Mouse (Mus musculus) monocyte, adult 5-6 weeks (primary cell): ENCODE measurements around the gene Ssbp3. TPM values are rescaled to one million over a fixed set of nuclear protein-coding genes. Genes with fewer than 3 reads are reported as not detected.

Experiments
- ATAC-seq: fragments of 153-309, 156-312 bp; replicated peaks from 2 replicates; pipeline ENCODE4 v1.8.0; 2017; ENCODE audit warnings: mild to moderate bottlenecking; ENCODE audit not compliant: low TSS enrichment, insufficient number of reproducible peaks, severe bottlenecking, poor library complexity, low FRiP score
- total RNA-seq: library from RNA; stranded (forward); fragments of 200-1000, 200-491, 200-594 nt; gene quantifications from 3 replicates; pipeline ENCODE4 v1.2.3, GENCODE M21; 2017

Gene Ssbp3
- total RNA-seq, 1 experiment from 2014 or later = 14.3 TPM

DNA sequence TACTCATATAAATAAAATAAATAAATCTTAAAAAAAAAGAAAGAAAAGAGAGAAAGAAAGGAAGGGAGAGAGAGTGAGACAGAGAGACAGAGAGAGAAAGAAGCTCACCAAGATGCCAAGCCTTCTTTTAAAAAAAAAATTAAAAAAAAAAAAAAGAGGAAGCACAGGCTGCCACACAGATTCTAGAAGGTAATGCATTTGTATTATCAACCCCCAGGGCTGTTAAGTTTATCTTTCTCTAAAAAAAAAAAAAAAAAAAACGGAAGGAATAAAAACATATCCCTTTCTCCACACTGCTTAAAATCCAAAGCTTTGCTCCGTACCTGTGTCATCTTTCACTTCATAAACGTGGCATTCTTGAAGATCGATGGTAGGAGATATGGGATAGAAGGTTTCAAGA, 151.1 kb downstream of the Ssbp3 start:
- ATAC-seq = no peak

DNA sequence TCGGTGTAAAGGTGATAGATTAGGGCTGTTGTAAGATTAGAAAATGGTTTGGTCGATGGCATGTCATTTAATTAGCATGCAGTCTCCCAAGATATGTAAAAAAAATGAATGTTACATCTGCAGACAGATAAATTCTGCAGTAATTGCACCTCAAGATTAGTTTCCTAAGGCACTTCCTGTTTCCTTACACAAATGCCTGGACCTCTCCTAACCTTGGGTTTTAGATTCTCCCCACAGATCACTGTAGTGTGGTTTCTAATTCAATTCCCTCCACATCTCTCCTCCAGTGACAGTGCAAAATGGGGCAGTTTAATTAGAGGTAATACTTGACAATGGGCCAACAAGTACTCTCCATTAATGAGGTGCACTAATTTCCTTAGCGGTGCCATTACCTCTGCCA, 152.7 kb downstream of the Ssbp3 start:
- ATAC-seq = no peak

DNA sequence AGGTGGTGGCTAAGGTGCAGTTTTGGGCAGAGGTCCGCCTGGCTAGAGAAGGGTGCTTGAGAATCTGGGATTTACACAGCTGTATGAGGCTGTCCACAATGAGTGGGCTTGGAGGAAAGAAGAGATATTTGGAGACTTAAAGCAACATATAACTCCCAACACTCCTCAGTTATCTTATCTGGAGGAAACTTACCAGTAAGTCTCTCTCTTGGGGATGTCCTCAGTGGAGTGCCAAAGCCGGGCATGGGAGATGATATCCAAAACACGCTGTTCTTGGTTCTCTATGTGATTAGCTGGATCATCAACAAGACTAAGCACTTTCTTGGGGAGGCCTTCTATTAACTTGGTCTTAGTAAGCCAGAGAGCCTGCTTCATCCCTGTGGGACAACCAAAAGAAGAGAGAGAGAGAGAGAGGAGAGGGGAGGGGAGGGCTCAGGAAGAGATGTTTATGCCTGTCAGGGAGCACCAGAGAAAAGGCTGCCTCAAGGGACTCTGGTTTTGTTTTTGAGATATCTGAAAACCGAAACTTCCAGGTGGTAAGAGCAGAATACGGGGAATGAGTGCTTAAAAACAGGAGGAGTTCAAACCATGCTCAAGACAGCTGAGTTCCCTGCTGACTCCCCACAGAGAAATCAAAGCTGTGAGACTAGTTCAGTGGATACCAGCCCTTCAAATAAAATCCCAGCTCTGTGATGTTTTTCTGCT, 154.0 kb downstream of the Ssbp3 start:
- ATAC-seq = no peak

DNA sequence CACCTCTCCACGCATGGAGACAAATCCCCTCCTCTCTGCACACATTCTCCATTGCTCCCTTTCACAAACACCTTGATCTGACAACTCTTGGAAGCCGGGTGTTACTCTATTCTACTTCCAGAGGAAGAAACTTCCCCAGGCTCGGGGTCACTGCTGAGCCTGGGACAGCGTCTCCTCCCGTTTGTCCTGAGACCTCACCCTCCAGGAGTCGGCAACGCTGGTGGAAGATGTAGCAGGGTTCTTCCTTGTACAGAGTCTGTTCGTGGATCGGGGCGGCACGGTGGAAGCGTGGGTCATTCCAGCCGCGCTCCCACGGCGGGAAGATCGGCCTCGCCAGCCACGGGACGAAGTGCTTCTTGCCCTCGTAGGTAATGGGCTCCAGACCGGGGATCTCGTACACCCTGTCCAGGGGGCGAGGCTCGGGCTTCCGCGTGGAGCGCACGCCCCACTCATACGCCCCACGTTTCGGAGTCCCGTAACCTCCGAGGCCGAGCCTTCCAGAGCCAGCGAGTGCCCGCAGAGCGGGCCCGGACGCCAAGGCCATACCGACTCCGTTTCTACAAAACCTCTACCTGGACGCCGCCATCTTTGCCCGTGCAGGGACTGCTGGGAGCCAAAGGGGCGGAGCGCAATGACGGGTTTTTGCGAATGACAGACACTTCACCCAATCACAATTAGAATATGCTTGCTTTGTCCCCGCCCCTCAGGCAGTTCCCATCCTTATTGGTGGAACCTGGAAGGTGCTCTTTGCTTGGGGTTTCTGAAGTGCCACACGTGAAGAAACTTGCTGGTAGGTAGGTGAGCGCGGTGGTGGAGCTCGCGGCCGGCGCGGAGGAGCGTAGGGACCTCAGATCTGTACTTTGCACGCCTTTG, 156.0 kb downstream of the Ssbp3 start, which contains the start of the genes Mrpl37 and Cyb5rl:
Gene Mrpl37 (minus strand): TSS at position 617 of the 873 bp plus-strand sequence.
Gene Cyb5rl (plus strand): TSS at position 737 of the 873 bp plus-strand sequence.
- ATAC-seq = peak; percentile 99

DNA sequence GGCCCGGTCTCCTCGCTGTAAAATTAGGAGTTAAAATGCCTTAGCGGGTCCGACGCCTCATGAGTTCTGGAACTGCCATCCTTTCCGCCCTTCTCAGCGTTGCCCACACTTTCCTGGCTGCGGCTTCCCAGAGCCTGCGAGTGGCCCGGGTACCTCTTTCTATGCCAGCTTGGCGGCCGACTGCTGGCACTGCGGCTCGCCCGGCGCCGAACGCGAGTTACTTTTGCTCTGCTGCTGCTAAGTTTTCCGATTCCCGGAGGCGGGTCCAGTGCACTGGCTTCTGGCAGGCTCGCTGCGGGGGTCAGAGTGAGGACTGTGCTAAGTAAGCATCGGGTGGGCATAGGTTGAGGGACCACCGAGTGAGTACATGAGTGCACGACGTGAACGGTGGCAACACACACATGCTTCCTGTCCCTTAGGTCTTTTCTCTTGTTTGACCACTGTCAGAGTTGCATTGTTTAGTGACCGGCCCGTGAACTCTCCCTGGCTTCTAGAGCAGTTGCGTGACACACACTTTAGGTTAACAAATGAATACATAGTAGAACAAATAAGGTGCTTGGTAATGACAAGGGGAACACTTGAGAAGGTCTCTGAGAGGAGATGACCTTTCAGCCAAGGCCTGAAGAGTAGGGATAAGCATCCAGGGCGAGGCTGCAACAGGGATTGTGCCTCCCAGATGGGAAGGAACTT, 156.8 kb downstream of the Ssbp3 start:
- no peak for ATAC-seq

DNA sequence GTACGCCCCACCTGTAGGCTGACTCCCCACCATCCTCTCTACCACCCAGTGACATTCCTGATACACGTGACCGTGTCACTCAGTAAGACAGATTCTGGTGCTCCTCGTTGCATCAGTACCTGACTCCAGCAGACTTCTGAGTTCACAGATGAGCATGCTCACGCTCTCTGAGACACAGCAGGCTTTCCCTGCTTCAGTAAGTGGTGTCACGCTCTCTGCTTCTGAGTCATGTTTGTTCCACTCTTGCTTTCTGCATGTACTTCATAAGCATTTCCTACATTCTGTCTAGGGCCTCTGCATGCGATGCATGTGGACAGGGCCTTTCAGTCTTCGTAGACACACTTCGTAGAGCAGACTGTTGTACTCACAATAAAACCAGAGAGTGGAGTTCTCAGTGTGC, 161.8 kb downstream of the Ssbp3 start:
- no peak for ATAC-seq

DNA sequence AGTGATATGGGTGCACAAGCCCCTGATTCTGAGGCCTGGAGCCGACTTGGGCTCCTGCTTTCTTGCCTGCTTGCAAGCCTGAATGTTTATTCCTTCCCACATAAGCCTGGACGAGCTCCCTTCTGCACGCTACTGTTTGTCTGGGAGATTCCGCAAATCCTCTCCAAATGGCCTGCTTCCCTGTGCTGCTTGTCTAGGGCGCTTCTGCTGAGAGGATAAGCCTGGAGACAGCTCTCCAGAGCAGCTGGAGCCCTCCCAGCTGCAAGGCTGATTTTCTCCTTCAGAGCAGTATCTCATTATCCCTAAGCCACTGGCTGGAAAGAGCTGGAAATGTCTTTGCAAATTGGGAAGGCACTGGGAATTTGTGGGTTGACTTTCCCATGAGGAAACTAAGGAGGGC, 165.0 kb downstream of the Ssbp3 start:
- ATAC-seq = no peak

DNA sequence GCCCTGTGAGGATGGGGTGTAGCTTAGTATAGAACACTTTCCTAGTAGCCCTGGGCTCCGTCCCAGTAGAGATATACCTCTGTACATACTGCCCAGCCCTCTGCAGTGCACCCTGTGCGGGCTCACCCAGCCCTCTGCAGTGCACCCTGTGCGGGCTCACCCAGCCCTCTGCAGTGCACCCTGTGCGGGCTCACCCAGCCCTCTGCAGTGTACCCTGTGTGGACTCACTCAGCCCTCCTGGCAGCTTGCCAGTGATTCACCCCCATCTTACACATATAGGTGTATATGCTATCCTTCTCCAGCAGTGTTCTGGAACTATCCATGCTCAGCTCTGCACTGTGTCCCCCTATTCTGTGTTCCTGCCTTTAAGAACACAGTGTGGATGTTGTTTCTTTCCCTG, 168.4 kb downstream of the Ssbp3 start:
- ATAC-seq = no peak

DNA sequence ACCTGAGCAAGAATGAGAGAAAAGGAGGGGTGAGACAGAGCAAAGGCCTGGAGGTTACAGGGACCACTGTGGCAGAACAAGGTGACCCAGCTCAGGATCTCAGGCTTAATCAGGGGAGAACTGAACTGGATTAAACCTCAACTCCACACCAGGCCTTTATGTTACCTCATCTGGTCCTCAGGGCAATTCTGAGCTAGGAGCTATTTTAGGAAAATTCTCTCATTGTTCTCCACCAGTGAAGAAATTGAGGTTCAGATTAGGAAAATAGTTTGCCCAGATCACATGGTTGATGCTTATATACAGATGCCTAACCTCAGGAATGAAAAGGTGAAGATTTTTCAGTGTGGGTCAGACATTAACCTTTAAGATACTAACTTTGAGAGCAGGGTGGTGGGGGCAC, 169.2 kb downstream of the Ssbp3 start:
- no peak for ATAC-seq

DNA sequence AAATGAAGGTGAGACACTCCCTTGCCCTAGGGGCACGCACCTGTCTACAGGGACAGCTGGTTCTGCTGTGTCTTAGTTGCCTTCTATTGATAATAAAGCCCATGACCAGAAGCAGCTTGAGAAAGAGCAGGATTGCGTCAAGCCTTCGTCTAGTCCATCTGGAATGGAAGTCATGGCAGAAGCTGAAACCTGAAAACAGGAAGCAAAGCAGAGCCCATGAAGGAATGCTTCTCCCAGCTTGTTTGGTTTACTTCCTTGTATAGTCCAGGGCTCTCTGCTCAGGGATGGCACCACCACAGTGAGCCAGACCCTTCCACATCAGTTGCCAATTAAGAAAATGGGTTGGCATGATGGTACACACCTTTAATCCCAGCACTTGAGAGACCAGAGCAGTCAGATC, 171.7 kb downstream of the Ssbp3 start:
- no peak for ATAC-seq

DNA sequence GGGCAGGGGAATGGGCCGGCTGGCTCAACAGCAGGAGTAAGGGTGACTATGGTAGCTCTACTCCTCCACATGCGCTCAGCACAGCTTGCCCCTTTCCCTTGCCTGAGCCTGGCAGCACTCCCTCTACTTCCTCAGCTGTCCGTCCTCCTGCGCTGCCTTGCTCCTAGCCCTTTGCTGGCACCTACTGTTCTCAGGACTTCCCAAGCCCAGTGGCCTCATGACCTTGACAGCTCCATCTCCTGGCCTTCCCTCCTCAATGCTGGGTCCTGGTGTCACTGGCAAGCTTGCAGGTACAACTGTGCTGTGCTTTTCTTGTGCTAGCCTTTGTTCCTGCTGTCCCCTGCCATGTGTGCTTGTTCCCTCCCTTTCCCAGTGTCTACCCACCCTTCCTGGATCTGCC, 172.6 kb downstream of the Ssbp3 start:
- ATAC-seq = no peak

DNA sequence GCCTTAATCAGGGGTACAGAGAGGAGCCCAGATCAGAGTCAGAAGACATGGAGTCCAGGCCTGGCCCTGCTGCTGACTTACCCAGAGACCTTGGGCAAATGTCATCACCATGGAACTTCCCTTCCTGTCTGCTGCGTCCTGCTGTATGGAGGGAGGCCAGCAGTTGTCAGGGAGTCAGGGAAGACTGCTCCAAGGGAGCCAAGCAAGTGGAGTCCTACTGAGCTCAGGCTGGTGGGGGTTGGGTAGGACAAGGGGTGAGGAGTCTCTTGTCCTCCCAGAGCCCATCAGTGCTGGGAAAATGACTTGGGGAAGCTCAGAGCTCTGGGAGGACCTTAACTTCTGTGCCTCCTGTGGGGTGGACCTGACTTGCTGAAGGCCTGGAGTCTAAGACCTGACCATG, 173.8 kb downstream of the Ssbp3 start:
- no peak for ATAC-seq

DNA sequence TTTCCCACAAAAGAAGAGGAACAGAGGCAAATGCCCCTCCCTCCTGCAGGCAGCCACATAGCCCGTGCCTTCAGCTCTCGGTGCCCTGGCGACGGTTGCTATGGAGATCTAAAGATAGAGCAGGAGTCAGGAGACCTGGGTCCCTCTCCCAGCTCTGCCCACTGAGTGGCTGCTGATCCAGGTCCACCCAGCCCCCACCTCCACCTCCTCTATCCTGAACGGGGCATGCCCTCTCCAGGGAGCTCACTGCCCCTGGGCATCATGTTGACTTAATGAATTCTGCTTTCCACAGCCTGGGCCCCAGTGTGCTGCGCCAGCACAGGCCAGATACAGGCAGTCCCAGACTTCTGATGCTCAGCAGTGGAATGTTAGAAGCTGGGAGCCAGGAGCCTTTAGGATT, 174.4 kb downstream of the Ssbp3 start:
- no peak for ATAC-seq

DNA sequence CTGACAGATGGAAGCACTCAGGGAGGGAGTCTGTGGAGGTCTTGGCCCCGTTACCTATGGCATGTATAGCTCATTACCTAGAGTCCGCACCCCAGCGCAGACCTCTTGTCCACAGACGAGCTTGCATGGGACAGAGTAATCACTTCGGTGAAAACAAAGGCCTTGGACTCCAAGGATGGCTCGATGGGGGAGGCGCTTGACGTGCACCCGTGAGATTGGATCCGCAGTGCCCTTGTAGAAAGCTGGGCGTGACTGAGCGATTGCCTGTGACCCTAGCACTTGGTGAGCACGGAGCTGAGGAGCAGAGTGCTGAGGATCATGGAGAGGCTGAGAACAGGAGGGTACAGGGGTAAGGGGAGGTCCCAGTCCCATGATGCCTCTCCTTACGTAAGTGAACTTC, 181.2 kb downstream of the Ssbp3 start:
- ATAC-seq = no peak

DNA sequence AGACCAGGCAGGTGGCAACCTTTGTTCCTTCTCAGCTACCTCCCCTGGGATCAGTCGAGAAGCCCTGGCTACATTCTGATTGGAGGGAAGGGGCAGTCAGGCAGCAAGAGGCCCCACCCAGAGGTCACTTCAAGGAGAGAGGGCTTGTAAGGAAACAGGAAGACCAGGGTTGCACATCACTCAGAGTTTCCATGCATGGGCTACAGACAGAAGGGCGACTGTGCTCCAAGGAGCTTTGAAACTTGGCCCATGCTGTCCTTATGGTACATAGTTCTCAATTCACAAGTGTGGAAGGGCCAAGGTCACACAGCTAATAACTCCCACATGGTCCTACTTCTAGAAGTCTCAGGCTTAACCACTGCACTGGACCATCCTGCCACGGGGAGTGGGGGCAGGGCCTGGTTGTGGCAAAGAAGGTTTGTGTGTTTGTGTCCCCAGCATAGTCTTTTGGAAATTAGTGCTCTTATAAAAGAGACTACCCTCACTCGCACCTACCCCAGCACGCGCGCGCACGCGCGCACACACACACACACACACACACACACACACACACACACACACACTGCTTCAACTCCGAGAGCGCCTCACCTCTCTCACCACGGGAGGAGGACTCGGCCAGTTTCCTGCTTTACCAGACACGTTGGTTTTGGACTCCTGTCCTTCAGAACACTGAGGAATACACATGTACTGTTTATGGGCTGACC, 184.1 kb downstream of the Ssbp3 start:
- ATAC-seq = no peak

DNA sequence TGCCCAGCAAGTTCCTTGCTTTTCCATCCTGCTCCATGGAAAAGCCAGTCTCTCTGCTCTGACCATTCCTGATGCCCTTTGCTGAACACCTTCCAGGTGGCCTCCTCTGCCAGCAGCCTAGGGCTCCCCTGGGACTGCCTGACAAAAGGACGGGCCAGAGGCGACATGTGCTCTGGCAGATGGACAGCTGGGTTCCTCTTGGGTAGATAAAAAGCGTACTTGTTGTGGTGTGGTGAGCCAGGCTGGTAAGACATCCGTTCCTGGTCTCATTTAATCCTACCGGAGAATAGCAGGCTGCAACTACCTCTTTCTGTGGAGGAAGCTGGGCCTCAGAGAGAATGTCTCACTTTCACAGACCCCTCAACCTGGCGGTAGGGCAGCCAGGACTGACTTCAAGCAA, 185.5 kb downstream of the Ssbp3 start:
- no peak for ATAC-seq

DNA sequence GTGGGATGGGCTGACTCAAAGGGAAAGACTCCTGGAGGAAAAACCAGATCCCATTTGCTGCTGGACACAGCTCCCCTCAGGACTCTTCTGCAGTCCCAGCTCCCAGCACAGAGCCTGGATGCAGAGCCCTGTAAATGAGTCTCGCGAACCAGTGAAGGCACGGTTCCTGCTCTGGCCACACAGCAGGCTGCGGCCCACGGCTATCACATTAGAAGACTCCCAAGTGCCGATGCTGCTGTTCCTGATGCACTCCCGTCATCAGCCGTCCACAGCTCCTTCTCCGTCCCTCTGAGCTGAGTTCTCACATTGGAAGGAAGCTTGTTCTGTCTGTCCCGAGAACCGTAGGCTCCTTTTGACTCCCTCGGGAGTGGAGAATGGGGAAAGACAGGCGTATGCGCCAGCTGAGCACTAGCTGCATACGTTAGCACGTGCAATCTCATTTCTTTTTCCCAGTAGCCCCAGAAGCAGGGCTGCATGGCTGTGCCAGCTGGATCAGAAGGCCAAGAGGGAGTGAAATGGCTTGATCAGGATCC, 186.4 kb downstream of the Ssbp3 start, which contains the start of gene Cdcp2:
Gene Cdcp2 (plus strand): TSS at position 51 of the 533 bp plus-strand sequence.
- ATAC-seq = no peak

DNA sequence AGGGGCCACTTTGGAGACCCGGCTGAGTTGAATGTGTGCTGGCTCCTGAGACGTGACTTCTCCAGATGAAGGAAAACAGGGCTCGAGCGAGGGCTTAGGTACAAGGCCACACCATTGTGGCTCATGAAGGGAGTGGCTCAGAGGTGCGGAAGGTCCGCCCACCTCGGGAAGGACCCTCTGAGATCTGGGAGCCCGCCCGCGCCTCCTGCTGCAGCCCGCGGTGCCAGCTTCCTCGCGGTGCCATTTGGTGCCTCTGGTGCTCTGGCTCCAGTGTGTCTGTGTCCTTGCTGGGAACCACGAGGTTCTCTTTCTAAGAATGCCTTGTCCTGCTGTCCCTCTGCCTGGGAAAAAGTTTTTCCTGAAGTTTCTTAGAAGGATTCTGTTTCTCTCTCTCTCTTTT, 187.4 kb downstream of the Ssbp3 start:
- no peak for ATAC-seq

DNA sequence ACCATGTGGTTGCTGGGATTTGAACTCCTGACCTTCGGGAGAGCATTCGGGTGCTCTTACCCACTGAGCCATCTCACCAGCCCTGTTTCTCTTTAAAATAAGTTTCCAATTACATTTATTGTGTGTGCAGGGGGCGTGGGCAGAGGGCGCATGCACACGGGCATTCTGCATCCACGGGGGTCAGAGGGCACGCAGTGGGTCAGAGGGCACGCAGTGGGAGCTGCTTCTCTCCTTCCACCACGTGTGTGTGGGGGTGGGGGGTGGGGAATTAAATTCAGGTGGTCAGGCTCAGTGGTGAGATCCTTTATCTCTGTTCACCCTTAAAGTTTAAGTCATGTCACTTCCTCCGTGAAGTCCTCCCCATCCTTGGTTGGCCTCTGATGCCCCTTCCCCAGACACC, 187.9 kb downstream of the Ssbp3 start:
- ATAC-seq = no peak
